Mouse (Mus musculus) cortical plate, adult 2 months (tissue): Measurements from ENCODE around the gene BC107364.

Source experiments
- CTCF ChIP-seq: fragments of 200-500 bp; IDR thresholded peaks from 2 replicates; pipeline ENCODE4 v1.5.1; 2011; ENCODE audit warnings: mild to moderate bottlenecking, control low read depth, low read length; ENCODE audit not compliant: insufficient read depth; ENCODE audit errors: extremely low read depth
- POLR2A ChIP-seq: fragments of 200-500 bp; IDR thresholded peaks from 2 replicates; pipeline ENCODE4 v1.6.1; 2011; ENCODE audit warnings: mild to moderate bottlenecking, low read length, control low read depth; ENCODE audit not compliant: insufficient read depth; ENCODE audit errors: extremely low read depth

DNA sequence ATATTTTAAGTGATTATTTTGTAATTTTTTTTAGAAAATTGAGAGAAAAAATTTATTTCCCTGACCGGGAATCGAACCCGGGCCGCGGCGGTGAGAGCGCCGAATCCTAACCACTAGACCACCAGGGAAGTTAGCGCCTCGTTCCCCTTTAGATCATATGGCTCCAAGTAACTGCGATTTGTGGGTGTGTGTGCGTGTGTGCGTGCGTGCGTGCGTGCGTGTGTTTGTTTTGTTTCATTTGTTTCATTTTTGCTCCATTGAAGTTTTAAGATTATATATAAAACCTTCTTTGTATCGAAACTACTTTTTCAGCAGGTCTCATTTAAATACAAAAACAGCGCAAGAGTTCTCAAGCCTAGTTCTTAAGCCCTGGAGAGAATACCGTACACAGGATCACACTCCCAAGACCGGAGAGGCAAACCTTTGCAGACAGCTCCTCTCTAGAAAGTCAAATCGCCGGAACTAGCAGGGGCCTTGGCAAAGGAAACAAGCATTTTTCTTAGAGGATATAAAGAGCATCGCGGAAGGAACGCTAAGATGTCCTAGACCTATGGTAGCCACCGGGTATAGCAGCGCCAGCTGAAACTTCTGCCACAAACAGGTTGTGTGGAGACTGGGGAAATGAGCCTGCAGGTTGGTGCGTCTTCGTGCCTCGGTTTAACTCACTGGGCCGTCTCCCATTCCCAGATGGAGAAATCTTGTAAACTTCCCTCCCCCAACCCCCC is 49.4 kb upstream of the BC107364 start:
- no peak for TF ChIP-seq POLR2A
- no peak for TF ChIP-seq CTCF
